Mouse (Mus musculus): ENCODE measurements around the gene Cxcr6.

The Cxcr6 gene

DNA sequence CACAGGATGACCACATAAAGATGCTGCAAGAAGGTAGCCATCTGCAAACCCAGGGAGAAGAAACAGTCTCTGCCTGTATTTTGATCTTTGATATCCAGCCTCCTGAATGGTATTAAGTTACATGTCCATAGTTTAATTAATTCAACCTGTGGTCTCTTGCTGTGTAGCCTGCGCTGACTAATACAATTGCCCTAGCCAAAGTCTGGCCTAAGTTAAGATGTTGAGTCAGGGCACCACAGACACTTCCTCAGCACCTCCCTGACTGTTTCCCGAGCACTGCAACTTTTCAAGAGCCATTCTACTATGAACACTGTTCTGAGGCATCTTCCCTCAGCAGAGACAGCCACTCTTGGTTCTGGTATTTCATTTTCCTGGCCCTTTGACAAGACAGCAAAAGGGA is 12.3 kb downstream of the Cxcr6 start:
- DNase-seq (ENCODE audit: low read depth, low spot score): no peak

DNA sequence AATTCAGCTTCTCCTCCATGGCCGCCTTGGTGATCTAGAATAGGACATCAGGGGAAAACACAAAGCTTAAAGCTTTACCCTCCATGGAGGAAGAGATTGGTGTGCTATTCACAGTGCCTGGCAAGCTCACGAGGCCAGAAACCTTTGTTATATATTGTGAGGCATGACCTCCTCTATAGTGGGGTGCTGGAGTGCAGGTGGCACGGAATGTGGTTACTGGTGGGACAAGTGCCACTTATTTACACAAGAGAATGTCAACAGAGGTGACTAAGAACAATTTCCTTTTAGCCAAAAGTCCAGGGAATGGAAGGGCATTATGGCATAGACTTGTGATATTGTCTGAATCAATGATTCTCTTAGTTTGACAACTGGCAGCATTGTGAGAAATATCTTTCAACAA is 20.4 kb downstream of the Cxcr6 start:
- DNase-seq (ENCODE audit: low read depth, low spot score): no peak

DNA sequence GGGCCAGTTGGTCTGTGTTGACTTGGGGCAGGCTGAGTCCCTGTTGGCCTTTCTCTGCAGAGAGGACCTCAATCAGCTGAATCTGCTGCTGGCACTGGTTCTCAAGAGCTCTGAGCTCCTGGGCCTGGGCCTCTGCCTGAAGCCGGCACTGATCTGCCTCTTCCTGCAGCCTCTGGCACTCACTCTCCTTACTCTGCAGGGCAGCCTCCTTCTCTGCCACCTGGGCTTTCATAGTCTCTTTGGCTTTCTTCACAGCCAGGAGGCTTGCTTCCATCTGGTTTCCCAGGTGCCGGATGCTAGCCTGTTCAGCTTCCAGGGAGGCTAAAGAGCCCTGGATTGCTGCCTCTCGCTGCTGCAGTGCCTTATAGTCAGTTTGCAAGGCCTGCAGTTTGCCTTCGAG is 22.6 kb downstream of the Cxcr6 start:
- DNase-seq (ENCODE audit: low read depth, low spot score): no peak

DNA sequence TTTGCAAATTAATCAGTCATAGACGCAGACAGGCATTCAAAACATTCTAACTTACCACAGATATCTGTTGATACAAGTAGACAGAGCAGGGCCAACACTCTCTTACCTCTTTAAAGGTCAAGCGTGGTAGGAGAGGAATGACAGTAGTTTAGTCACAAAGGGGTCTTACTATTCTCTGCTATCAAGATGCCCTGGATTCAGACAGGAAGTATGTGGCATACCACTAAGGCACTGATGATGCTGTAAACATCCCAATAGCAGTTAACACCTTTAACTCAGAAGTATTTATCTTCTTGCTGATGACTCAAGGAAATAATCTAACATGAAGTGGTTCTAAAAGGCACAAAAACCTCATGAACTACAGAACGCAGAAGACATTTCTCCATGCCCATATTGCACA is 29.6 kb downstream of the Cxcr6 start:
- DNase-seq (ENCODE audit: low read depth, low spot score): no peak

DNA sequence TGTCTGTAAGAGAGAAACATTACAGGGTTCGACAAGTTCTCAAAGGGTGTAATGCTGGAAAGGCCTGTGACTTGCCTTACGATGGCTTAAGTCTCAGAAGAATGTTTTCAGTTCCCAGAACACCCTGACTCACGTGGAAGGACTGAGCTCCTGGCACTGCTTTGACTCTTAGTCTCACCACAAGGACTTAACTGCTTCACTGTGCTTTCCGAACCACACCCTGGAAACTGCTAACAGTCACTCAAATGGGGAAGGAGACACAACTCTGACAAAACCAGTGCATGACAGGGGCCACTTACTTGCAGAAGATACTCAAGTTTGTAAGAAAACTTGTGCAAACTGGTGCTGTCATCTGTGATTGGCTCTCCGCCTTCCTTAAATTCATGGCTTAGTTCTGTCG is 34.0 kb downstream of the Cxcr6 start:
- no peak for DNase-seq (ENCODE audit: low read depth, low spot score)

DNA sequence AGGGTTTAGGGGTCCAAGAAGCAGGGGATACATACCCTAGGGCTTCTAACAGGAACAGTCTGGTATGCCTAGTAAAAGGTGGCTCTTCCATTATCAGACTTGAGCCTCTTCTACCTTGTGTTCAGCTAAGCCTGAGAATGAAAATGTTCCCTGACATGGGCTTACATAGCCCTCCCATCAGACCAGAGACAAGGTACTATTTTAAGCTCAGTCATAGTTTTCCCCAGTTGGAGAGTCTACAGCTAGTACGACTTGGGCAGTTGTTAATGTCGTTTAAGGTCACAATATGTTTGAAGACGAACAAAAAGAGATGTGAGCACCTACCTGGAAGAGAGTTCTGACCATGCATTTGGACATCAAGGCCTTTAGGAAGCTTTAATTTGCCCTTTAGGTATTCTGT is 38.2 kb downstream of the Cxcr6 start:
- DNase-seq (ENCODE audit: low read depth, low spot score): no peak

DNA sequence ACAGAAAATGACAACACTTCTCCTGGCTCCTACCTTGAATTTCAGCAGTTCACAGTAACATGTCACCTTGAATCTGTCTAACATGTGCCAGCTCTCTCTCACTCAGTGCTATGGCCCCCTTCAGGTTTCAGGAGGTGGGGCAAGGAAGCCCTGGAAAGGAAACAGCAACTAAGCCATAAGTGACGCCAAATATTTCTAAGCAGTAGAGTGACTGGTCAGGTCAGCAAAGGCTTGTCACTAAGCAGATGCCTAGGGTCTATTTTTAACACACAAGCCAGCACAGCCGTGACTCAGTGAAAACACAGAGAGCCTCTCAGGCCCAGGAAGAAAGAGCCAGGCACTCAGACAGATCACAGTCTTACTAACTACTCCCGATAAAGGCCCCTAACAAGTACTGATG is 38.8 kb downstream of the Cxcr6 start:
- no peak for DNase-seq (ENCODE audit: low read depth, low spot score)

DNA sequence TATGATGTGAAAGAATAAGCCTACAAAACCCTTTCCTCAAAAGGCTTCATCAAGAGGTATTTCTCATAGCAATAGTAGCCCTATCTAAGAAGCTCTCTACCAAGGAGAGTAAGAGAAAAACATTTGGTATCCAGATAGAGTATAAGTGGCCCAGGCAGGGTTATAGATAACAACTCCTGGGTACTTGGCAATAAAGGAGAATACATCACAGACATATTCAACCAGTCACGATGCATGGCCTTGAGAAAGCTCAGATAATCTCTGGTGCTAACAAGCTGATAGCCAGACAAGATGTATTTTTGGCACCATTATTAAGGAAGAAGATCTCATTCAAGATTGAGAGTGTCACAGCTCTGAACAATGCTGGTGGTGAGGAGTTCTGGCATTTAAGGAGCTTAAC is 40.2 kb downstream of the Cxcr6 start:
- DNase-seq (ENCODE audit: low read depth, low spot score): no peak

DNA sequence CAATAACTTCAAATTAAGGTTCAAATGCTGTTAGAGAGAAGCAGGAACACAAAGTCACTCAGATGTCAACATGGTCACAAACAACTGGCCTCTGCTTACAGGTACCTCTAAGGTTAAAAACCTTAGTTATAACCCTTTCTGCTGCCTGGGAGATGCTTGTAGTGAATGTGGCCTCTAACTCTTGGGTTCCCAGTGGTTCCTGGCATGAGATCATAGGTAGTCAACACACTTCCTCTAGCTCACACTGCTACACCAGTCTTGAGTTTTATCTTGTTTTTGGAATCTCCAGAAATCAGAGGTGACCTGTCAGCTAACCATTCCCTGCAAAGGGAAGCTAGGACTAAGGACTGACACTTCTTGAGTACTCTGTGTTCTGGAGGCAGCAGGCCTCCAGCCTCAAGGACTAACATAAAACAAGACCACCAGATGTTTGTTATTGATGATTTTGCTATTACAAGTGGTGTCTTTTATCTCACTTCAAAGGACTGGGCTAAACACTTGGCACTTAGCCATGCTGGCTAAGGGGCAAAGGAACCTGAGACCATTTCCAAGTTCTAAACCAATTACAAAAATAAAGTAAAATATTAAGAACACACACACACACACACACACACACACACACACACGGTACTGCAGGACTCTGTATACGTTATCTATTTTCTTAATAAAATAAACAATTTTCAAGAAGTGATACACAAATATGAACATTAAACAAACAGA is 43.9 kb downstream of the Cxcr6 start:
- DNase-seq (ENCODE audit: low read depth, low spot score): no peak

DNA sequence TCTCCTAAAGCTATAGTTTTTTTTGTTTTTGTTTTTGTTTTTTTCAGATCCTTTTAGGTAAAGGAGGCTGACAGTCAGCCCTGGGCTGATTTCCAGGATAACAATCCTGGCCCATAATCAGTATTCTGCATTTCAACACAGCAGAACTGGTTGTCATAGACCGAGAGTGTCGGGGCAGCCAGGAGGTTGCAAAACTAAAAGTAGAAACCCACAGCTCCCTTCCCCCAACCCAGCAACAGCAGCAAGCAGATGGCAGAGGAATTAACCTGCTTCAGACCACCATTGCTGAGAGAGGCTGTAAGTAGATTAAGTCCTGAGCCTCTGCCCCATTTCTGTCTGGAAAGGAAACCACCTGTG is 44.4 kb downstream of the Cxcr6 start:
- no peak for DNase-seq (ENCODE audit: low read depth, low spot score)

DNA sequence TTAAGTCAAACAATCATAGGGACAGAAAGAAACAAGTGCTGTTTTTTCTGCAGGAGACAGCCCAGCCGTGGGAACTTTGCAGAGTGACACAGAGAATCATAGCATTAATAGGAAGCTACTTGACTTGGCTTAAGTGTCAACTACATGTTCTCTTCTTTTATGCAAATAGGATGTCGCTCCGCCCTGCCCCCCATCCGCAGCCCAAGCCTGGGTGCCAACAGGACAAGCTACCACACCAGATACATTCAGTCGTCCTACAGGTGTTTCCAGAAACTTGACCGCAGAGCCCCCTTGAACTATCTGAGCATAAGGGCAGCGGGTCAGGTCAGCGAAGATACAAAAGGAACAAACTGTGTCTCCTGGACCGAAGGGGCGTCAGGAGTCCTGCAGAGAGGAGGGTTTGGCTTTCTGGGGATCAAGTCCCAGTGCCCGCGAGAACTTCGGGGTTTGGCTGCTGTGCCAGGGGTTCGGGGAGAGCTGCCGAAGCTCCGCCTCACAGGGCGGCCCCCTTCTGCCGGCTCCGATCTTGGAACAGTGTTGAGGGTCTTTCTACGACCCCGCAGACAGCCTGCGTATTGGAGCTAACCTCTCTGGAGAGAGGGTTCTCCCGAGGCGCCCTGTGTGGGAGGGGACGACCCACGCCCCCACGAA is 44.9 kb downstream of the Cxcr6 start:
- peak; percentile 36 for DNase-seq (ENCODE audit: low read depth, low spot score)

DNA sequence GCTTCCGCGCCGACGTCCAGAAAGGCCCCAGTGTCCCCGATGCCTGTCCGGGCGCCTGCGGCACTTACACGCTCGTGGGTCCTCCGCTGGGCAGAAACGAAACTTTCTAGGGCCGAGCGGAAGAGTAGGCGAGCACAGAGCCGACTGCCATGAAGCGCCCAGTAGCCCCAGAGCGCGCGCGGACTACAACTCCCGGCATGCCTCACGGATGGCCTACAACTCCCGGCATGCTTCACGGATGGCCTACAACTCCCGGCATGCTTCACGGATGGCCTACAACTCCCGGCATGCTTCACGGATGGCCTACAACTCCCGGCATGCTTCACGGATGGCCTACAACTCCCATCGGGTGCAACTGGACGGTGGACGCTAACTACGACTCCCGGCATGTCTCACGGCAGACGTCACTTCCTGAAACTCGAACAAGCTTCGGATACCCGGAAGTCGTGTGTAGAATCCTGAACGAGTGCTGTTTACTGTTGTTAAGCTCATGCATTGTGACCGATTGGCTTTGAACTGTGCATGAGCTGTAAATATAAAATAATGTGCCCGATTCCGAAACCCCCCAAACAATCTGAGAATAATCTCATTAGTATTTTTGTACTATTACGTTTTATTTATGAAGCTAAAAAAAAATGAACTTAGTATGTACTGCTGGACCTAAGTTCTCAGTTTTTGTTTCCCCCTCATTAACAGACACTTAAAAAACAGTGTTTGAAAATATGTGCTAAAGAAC is 45.6 kb downstream of the Cxcr6 start, which contains the start of gene Fyco1:
Gene Fyco1 (minus strand): TSS at position 187 of the 736 bp plus-strand sequence.
- DNase-seq (ENCODE audit: low read depth, low spot score): peak; percentile 90

DNA sequence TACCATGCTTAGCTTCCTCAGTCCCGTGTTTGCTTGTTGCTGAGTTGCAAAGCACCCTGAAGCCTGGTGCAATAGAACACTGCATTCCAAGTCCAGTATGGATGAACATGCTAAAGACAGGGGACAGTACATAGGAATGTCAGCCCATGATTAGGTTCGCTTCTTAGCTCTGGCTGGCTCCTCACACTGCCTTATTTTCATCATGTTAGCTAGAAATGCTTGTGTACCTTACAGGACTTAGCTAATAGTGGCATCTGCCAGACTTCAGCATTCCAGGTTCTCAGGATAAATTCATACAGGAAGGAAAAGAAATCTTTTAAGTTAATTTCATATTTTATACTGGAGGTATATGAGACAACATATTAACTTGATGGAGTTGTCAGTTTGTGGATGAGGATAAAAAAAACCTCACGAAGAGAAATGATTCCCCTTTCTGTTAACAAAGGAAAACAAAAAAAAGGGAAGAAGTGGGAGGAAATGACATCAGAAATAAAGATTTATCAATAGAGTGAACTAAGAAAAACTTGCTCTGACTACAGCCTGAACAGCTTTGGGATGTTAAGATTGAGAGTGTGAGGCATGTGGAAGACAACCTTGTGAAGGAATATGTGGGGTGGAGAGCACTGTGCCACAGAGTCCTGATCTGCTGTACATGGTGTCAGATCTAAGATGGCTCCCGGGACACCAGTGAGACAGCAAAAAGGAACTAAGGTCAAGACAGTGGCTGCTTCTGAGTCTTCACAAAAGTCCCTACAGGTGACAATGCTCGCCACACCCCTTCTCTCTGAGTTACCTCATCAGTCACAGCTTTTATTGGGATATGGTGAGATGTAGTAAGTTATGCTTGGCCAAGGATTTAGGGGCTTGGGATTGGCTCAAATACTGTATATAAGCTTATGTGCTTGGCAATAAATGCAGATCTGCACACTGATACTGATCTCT is 46.4 kb downstream of the Cxcr6 start:
- no peak for DNase-seq (ENCODE audit: low read depth, low spot score)

DNA sequence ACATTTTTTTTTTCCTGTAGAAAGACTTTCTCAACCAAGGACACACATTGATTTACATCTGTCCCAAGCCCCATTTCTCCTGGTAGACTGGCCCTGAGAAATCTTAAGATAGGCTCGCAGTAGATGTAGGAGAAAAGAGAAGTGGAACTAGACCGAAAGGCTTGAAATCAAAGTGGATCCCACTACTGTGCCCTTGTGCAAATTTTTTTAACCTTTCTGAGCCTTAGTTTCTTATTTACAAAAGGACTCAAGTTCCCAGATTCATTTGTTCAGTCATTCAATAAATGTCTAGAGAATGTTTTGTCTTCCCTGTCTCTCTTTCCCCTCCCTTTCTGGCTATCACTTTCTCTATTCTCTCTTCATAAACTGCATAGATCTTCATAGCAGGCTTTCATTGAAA is 50.6 kb downstream of the Cxcr6 start:
- DNase-seq (ENCODE audit: low read depth, low spot score): no peak
